Mouse (Mus musculus) liver, postnatal 0 days (tissue): ENCODE measurements at regions not wholly inside any gene's neighbourhood (a gene's known extent, or its start where the extent isn't known, plus 50 kb on each side); places are given as distances from the start of the nearest gene placed in this dataset.

ENCODE experiments used
- ATAC-seq: fragments of 200-750 bp; cut with Nextera tagmentation; 2 replicates; pipeline ENCODE4 v1.8.0; 2017; ENCODE audit warnings: mild to moderate bottlenecking, moderate library complexity
- DNase-seq: peaks from one replicate; pipeline ENCODE4 v3.0.0-alpha.2; 2016
- H3K27ac ChIP-seq: fragments of 300-500 bp; sonication (generic); 2 replicates; pipeline ENCODE4 v1.5.1; 2014; ENCODE audit warnings: antibody characterized with exemption, moderate library complexity, mild to moderate bottlenecking, low read depth
- H3K27me3 ChIP-seq: fragments of 300-500 bp; sonication (generic); 2 replicates; pipeline ENCODE4 v1.6.1; 2014; ENCODE audit warnings: low read length, control low read depth, mixed read lengths; ENCODE audit not compliant: insufficient read depth
- H3K36me3 ChIP-seq: fragments of 300-500 bp; sonication (generic); replicated peaks from 2 replicates; pipeline ENCODE4 v1.6.1; 2014; ENCODE audit warnings: mild to moderate bottlenecking, control low read depth, low read length, moderate library complexity, mixed read lengths; ENCODE audit not compliant: insufficient read depth
- H3K4me1 ChIP-seq: fragments of 300-500 bp; sonication (generic); 2 replicates; pipeline ENCODE4 v1.6.1; 2014; ENCODE audit warnings: antibody characterized with exemption, mild to moderate bottlenecking, control low read depth; ENCODE audit not compliant: insufficient read depth
- H3K4me2 ChIP-seq: fragments of 300-500 bp; sonication (generic); 2 replicates; pipeline ENCODE4 v1.6.1; 2014; ENCODE audit warnings: low read depth, mild to moderate bottlenecking, low read length, moderate library complexity, mixed read lengths
- H3K4me3 ChIP-seq: fragments of 300-500 bp; sonication (generic); 2 replicates; pipeline ENCODE4 v1.5.1; 2014; ENCODE audit warnings: low read depth, low read length
- H3K9ac ChIP-seq: fragments of 300-500 bp; sonication (generic); replicated peaks from 2 replicates; pipeline ENCODE4 v1.6.1; 2014; ENCODE audit warnings: mild to moderate bottlenecking, moderate library complexity
- H3K9me3 ChIP-seq: fragments of 300-500 bp; sonication (generic); 2 replicates; pipeline ENCODE4 v1.6.1; 2016; ENCODE audit warnings: mild to moderate bottlenecking, control low read depth, low read length, mixed read lengths
- CTCF ChIP-seq: sonication (generic); IDR thresholded peaks from 2 replicates; pipeline ENCODE4 v1.5.1; 2016; ENCODE audit warnings: antibody characterized with exemption, low read depth
- EP300 ChIP-seq: IDR thresholded peaks from 2 replicates; pipeline ENCODE4 v1.6.1; 2016; ENCODE audit warnings: antibody characterized with exemption, low read depth, mild to moderate bottlenecking
- WGBS: fragments of 180-500 bp; shearing (Covaris S2); extraction: QIAGEN DNeasy Blood & Tissue Kit; methylation state at CpG from one replicate; pipeline ENCODE4 v1.1.7; 2014; ENCODE audit not compliant: insufficient replicate concordance; 5-methylcytosine and 5-hydroxymethylcytosine counted together

DNA sequence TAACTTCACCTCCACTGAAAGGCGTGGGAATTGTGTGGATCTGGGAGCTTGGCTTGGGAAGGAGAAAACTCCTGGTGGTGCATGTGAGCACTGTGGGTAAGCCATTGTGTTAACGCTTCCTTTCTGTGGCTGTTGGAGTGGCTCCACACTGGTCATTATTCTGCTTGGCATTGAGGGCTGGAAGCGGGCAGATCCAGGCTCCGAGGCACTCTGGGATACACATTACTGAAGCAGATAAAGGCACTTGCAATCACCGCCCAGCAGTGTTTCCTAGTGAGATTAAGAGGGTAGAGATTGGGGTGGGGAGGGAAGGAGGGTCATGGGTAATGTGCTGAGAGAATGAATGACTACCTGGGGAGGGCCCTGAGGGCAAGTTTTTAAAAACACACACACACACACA, 143.3 kb downstream of the 1500009L16Rik start:
- TF ChIP-seq EP300 = no peak
- no peak for TF ChIP-seq CTCF

DNA sequence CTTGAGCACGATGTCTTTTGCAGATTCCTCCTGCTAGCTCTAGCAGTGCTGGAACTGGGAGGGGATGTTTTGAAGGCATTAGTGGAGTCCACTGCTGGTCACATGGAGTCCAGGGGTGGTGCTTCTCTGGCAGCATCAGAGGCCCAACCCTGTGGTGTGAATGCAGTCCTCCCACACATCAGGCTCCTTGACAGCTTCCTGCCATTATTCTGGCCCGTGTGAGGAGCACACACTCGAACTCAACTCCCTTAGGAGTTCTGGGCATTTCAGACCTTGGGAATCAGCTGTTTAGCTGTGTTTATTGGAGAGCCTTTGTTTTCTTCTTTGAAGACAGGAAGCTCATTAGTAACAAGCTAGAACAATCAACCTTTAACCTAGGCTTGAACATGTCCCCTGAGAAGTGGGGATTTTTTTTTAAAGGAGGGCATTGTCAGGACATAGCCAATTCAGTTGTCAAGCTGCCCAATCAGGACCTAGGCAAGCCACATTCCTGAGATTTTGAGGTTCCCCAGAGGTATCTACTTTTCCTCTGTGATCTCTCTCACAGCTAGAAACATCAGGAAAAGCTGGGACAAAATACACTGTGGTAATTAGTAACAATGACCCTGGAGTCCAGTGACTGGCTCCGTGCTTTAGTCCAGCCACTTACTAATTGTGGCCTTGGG, 149.2 kb downstream of the 1500009L16Rik start:
- Histone ChIP-seq H3K4me1 (no peaks in the 10 kb centered on the region), H3K4me3 (no peak overlapping the region), H3K9me3 (no peaks in the 10 kb centered on the region), H3K9ac (no peak overlapping the region), H3K4me2 (no peak overlapping the region), H3K27me3 (no peaks in the 10 kb centered on the region), H3K27ac (no peak overlapping the region), H3K36me3 (no peaks in the 10 kb centered on the region)
- ATAC-seq (no peak), DNase-seq (no peak)
- TF ChIP-seq EP300 = no peak
- no peak for TF ChIP-seq CTCF
- 44% methylated on average over 4 of the region's 4 CpGs for WGBS

More for the DNA sequence above, 143.3 kb downstream of the 1500009L16Rik start:
- Histone ChIP-seq H3K27ac (no peak overlapping the region), H3K9me3 (no peaks in the 10 kb centered on the region), H3K4me2 (no peak overlapping the region), H3K4me1 (no peaks in the 10 kb centered on the region), H3K36me3 (no peaks in the 10 kb centered on the region), H3K4me3 (no peak overlapping the region), H3K9ac (no peak overlapping the region), H3K27me3 (no peaks in the 10 kb centered on the region)
- DNase-seq (no peak), ATAC-seq (no peak)
- 38% methylated on average over 5 of the region's 5 CpGs for WGBS

GRCm38 (mm10) chr10:83878745-83879144, 156.1 kb downstream of the 1500009L16Rik start:
- Histone ChIP-seq H3K4me3 (no peak overlapping the region), H3K4me2 (no peak overlapping the region), H3K36me3 (no peaks in the 10 kb centered on the region), H3K27me3 (no peaks in the 10 kb centered on the region), H3K27ac (no peak overlapping the region), H3K9ac (no peak overlapping the region), H3K4me1 (no peaks in the 10 kb centered on the region), H3K9me3 (no peaks in the 10 kb centered on the region)
- ATAC-seq (no peak), DNase-seq (no peak)
- TF ChIP-seq CTCF = no peak
- no peak for TF ChIP-seq EP300
- 62% methylated on average over 2 of the region's 2 CpGs for WGBS

GRCm38 (mm10) chr10:83882119-83882890, 159.6 kb downstream of the 1500009L16Rik start:
- Histone ChIP-seq H3K4me3 (no peak overlapping the region), H3K27me3 (no peaks in the 10 kb centered on the region), H3K27ac (no peak overlapping the region), H3K4me1 (no peaks in the 10 kb centered on the region), H3K4me2 (no peak overlapping the region), H3K9ac (no peak overlapping the region), H3K9me3 (no peaks in the 10 kb centered on the region), H3K36me3 (no peaks in the 10 kb centered on the region)
- no peak for DNase-seq
- 75% methylated on average over 17 of the region's 17 CpGs for WGBS
- no peak for ATAC-seq
- no peak for TF ChIP-seq CTCF
- TF ChIP-seq EP300 = no peak

GRCm38 (mm10) chr10:83882891-83883185, 160.2 kb downstream of the 1500009L16Rik start:
- Histone ChIP-seq H3K4me2 (no peak overlapping the region), H3K27me3 (no peaks in the 10 kb centered on the region), H3K36me3 (no peaks in the 10 kb centered on the region), H3K4me3 (no peak overlapping the region), H3K27ac (no peak overlapping the region), H3K9ac (no peak overlapping the region), H3K9me3 (no peaks in the 10 kb centered on the region), H3K4me1 (no peaks in the 10 kb centered on the region)
- 64% methylated on average over 1 of the region's 1 CpGs for WGBS
- TF ChIP-seq EP300 = no peak
- no peak for TF ChIP-seq CTCF
- ATAC-seq (no peak), DNase-seq (no peak)

DNA sequence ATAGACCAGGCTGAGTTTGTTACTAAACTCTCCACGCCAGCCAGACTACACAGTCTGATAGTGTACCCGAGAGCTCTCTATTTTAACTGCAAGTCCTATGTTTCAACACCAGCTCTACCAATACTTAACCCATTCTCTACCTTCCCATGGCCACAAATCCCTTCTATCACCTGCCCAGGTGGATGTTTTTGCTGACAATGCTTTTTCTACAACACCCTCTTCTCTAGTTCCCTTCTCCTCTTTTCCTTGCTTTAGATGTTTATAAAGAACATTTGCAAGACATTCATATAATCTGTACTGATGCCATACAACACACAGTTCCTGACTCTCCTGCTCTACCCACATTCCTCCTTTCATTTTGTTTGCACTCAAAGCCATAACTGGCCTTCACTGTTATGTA, 161.9 kb downstream of the 1500009L16Rik start:
- Histone ChIP-seq H3K4me3 (no peak overlapping the region), H3K27me3 (no peaks in the 10 kb centered on the region), H3K9me3 (no peaks in the 10 kb centered on the region), H3K4me2 (no peak overlapping the region), H3K27ac (no peak overlapping the region), H3K36me3 (no peaks in the 10 kb centered on the region), H3K9ac (no peak overlapping the region), H3K4me1 (no peaks in the 10 kb centered on the region)
- TF ChIP-seq CTCF = no peak
- TF ChIP-seq EP300 = no peak
- 79% methylated on average over 2 of the region's 2 CpGs for WGBS
- no peak for ATAC-seq
- no peak for DNase-seq
